Mouse (Mus musculus): Measurements from ENCODE around the gene Zfp143. TPM values are rescaled to one million over a fixed set of nuclear protein-coding genes. Genes with fewer than 3 reads are reported as not detected.
"Not testable (repeated sequence)": the region's sequence is repeated elsewhere in the genome, so short reads cannot be mapped to it uniquely, and the experiment has no call there.

The Zfp143 gene
- 0.18 and 0.78 TPM in 2 replicates for polyA plus RNA-seq (2012; ENCODE audit: insufficient read depth, low replicate concordance)

- Histone ChIP-seq H3K4me1 (peaks cover 37% of the 10 kb centered on the region), H3K36me3 (replicated peaks; ENCODE audit: low read length) (peaks cover 49% of the 10 kb centered on the region), H3K4me3 (replicated peaks) (peak within 1 kb of the TSS; percentile 97), H3K27me3 (replicated peaks) (no peaks in the 10 kb centered on the region), H3K9me3 (no peaks in the 10 kb centered on the region)
- TF ChIP-seq GATA1 (IDR thresholded peaks at IDR 0.05; ENCODE audit: borderline replicate concordance, low read length) (no peak), FLI1 (IDR thresholded peaks at IDR 0.05; ENCODE audit: low read length) (peak; percentile 65)
These were observed at the start of gene Zfp143 for GRCm38 (mm10) chr7:110061199-110061751. TSS of gene Zfp143 (plus strand) at chr7:110061217.

GRCm38 (mm10) chr7:110011417-110011816, 49.6 kb upstream of the Zfp143 start:
- peaks cover 15% of the 10 kb centered on the region for H3K9me3 ChIP-seq
- peaks cover 3% of the 10 kb centered on the region for H3K36me3 ChIP-seq (replicated peaks; ENCODE audit: low read length)
- no peaks in the 10 kb centered on the region for H3K27me3 ChIP-seq (replicated peaks)
- H3K4me3 ChIP-seq (replicated peaks), result no peak overlapping the region
- peaks cover 27% of the 10 kb centered on the region for H3K4me1 ChIP-seq
- TF ChIP-seq FLI1 (IDR thresholded peaks at IDR 0.05; ENCODE audit: low read length), result no peak
- TF ChIP-seq GATA1 (IDR thresholded peaks at IDR 0.05; ENCODE audit: borderline replicate concordance, low read length), result no peak

GRCm38 (mm10) chr7:110014272-110014671, 46.7 kb upstream of the Zfp143 start:
- Histone ChIP-seq H3K36me3 (replicated peaks; ENCODE audit: low read length) (no peaks in the 10 kb centered on the region), H3K4me1 (peaks cover 15% of the 10 kb centered on the region), H3K9me3 (peaks cover 9% of the 10 kb centered on the region; the same call in 1 of the 2 replicates), H3K4me3 (replicated peaks) (no peak overlapping the region), H3K27me3 (replicated peaks) (no peaks in the 10 kb centered on the region)
- TF ChIP-seq FLI1 (IDR thresholded peaks at IDR 0.05; ENCODE audit: low read length), result no peak
- TF ChIP-seq GATA1 (IDR thresholded peaks at IDR 0.05; ENCODE audit: borderline replicate concordance, low read length), result no peak

DNA sequence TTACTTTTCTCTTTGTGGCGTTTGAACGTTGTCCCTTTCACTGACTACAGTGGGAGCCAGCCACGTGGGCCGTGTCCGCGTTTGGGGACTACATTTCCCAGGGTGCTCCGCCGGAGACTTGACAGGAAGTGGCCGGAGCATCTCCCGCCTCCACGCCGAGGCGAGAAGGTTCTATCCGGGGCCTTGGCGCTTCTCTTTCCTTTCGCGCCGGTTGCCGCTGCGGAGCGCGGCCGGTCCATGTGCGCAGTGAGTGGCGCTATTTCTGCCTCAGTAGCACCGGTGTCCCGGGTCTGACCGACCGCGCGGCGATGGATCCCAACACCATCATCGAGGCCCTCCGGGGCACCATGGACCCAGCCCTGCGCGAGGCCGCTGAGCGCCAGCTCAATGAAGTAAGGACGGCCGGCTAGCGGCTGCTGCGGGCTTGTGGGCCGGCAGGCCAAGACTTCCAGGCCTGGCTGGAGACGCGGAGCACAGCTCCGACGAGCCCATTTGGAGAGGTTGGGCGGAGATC, 42.8 kb upstream of the Zfp143 start, which contains the start of gene Ipo7:
Ipo7 (plus strand) TSS at position 158 of the 514 bp plus-strand sequence.
- Histone ChIP-seq H3K36me3 (replicated peaks; ENCODE audit: low read length) (peaks cover 3% of the 10 kb centered on the region), H3K27me3 (replicated peaks) (no peaks in the 10 kb centered on the region), H3K4me1 (peaks cover 26% of the 10 kb centered on the region), H3K4me3 (replicated peaks) (peak within 1 kb of the TSS; percentile 98), H3K9me3 (peaks cover 9% of the 10 kb centered on the region; the same call in 1 of the 2 replicates)
- TF ChIP-seq GATA1 (IDR thresholded peaks at IDR 0.05; ENCODE audit: borderline replicate concordance, low read length), result no peak
- TF ChIP-seq FLI1 (IDR thresholded peaks at IDR 0.05; ENCODE audit: low read length), result peak; percentile 50; the same call in 1 of the 2 replicates

GRCm38 (mm10) chr7:110018631-110019482, 42.2 kb upstream of the Zfp143 start:
- no peaks in the 10 kb centered on the region for H3K27me3 ChIP-seq (replicated peaks)
- peaks cover 3% of the 10 kb centered on the region for H3K36me3 ChIP-seq (replicated peaks; ENCODE audit: low read length)
- peaks cover 26% of the 10 kb centered on the region for H3K4me1 ChIP-seq
- H3K9me3 ChIP-seq, result peaks cover 9% of the 10 kb centered on the region; the same call in 1 of the 2 replicates
- peak overlapping the region; percentile 98 for H3K4me3 ChIP-seq (replicated peaks)
- TF ChIP-seq GATA1 (IDR thresholded peaks at IDR 0.05; ENCODE audit: borderline replicate concordance, low read length) (no peak), FLI1 (IDR thresholded peaks at IDR 0.05; ENCODE audit: low read length) (no peak)

DNA sequence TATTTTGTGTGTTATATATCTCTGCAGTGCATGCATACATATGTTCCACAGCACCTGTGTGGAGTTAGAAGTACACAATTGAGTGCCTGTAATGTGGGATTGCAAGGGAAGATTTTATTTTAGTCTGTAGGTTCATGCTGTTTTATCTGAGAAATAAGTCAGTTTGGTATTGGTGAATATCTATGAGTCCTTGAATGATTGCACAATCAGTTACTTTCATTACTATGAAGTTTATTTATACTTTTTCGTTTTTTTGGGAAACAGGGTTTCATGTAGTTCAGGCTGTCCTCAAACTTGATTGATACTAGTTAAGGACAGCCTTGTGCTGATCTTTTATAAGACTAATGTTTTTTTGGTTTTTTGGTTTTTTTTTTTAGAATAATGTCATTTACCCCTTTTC, 37.5 kb upstream of the Zfp143 start:
- H3K4me1 ChIP-seq, result peaks cover 33% of the 10 kb centered on the region
- TF ChIP-seq GATA1 (IDR thresholded peaks at IDR 0.05; ENCODE audit: borderline replicate concordance, low read length) (no peak), FLI1 (IDR thresholded peaks at IDR 0.05; ENCODE audit: low read length) (no peak)
- no peaks in the 10 kb centered on the region for H3K9me3 ChIP-seq
- no peaks in the 10 kb centered on the region for H3K27me3 ChIP-seq (replicated peaks)
- H3K4me3 ChIP-seq (replicated peaks), result no peak overlapping the region
- H3K36me3 ChIP-seq (replicated peaks; ENCODE audit: low read length), result peaks cover 30% of the 10 kb centered on the region

DNA sequence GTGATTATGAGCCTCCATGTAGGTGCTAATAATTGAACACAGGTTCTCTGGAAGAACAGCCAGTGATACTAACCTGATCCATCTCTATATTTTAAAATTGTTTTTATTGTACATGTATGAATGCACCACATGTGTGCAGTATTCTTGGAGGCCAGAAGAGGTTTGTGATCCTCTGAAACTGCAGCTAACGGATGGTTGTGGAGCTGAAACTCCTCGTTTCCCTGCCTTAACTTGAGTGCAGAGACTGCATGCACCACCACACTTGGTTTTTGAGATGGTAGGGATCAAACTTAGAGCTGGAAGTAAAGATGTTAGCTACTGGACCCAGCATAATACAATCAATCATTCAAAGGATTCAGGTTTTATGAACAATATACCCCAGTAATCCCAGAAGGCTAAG, 34.4 kb upstream of the Zfp143 start:
- Histone ChIP-seq H3K27me3 (replicated peaks) (no peaks in the 10 kb centered on the region), H3K4me1 (peaks cover 14% of the 10 kb centered on the region; the same call in 1 of the 2 replicates), H3K36me3 (replicated peaks; ENCODE audit: low read length) (peaks cover 57% of the 10 kb centered on the region), H3K4me3 (replicated peaks) (no peak overlapping the region), H3K9me3 (no peaks in the 10 kb centered on the region)
- no peak for TF ChIP-seq GATA1 (IDR thresholded peaks at IDR 0.05; ENCODE audit: borderline replicate concordance, low read length)
- no peak for TF ChIP-seq FLI1 (IDR thresholded peaks at IDR 0.05; ENCODE audit: low read length)

GRCm38 (mm10) chr7:110028826-110029225, 32.2 kb upstream of the Zfp143 start:
- Histone ChIP-seq H3K36me3 (replicated peaks; ENCODE audit: low read length) (peaks cover 73% of the 10 kb centered on the region), H3K4me1 (peaks cover 7% of the 10 kb centered on the region; the same call in 1 of the 2 replicates), H3K4me3 (replicated peaks) (no peak overlapping the region), H3K9me3 (no peaks in the 10 kb centered on the region), H3K27me3 (replicated peaks) (no peaks in the 10 kb centered on the region)
- TF ChIP-seq GATA1 (IDR thresholded peaks at IDR 0.05; ENCODE audit: borderline replicate concordance, low read length) (no peak), FLI1 (IDR thresholded peaks at IDR 0.05; ENCODE audit: low read length) (no peak)

GRCm38 (mm10) chr7:110030342-110030741, 30.7 kb upstream of the Zfp143 start:
- Histone ChIP-seq H3K9me3 (no peaks in the 10 kb centered on the region), H3K36me3 (replicated peaks; ENCODE audit: low read length) (peaks cover 78% of the 10 kb centered on the region), H3K4me1 (peaks cover 11% of the 10 kb centered on the region; the same call in 1 of the 2 replicates), H3K4me3 (replicated peaks) (no peak overlapping the region), H3K27me3 (replicated peaks) (no peaks in the 10 kb centered on the region)
- TF ChIP-seq FLI1 (IDR thresholded peaks at IDR 0.05; ENCODE audit: low read length), result no peak
- TF ChIP-seq GATA1 (IDR thresholded peaks at IDR 0.05; ENCODE audit: borderline replicate concordance, low read length), result no peak

- H3K4me3 ChIP-seq (replicated peaks); H3K9me3 ChIP-seq; H3K27me3 ChIP-seq (replicated peaks): not testable (repeated sequence)
- peaks cover 61% of the 10 kb centered on the region for H3K36me3 ChIP-seq (replicated peaks; ENCODE audit: low read length)
- H3K4me1 ChIP-seq, result peaks cover 14% of the 10 kb centered on the region
These were observed 3.3 kb upstream of the Zfp143 start for GRCm38 (mm10) chr7:110057723-110058122.
